ENCODE assay signal across 8 mouse cellular contexts in genomic region chr13:111787857-111788619, GRCm38 (mm10). TPM values are rescaled to one million over a fixed set of nuclear protein-coding genes. Genes with fewer than 3 reads are reported as not detected.
DNase-seq lines count a peak whose midpoint lies in the region; ATAC-seq lines count a peak whose summit lies in the region.

No protein-coding gene starts in this region.

- no peaks in the 10 kb centered on the region for H3K36me3 ChIP-seq in intestine, embryonic 15.5 days

- no peak overlapping the region for H3K9ac ChIP-seq in intestine, embryonic 15.5 days

- H3K27ac ChIP-seq in intestine, embryonic 15.5 days = peak overlapping the region; percentile 38

- H3K9me3 ChIP-seq in intestine, embryonic 15.5 days = no peaks in the 10 kb centered on the region

- intact Hi-C loops in left cerebral cortex, postnatal 14 days (cut with DNase I) = loop anchor here (1.0 to 5.0 kb wide), 3 partner anchors 471 to 719 kb away; no protein-coding TSS in a partner anchor

- H3K4me2 ChIP-seq in intestine, embryonic 15.5 days (replicated peaks) = peak overlapping the region; percentile 30

- ATAC-seq in granulocyte monocyte progenitor cell, adult 5-6 weeks (replicated peaks; ENCODE audit: poor library complexity, severe bottlenecking) = peak; percentile 27
- peak; percentile 50 for ATAC-seq in intestine, embryonic 15.5 days
- peak; percentile 67 for ATAC-seq in megakaryocyte progenitor cell, adult 5-6 weeks (replicated peaks; ENCODE audit: poor library complexity)

- 26% methylated on average over 18 of the region's 18 CpGs for WGBS in intestine, embryonic 15.5 days

- no peak overlapping the region for H3K4me3 ChIP-seq in intestine, embryonic 15.5 days (replicated peaks)

- peaks cover 57% of the 10 kb centered on the region for H3K4me1 ChIP-seq in intestine, embryonic 15.5 days (replicated peaks)

- no peaks in the 10 kb centered on the region for H3K27me3 ChIP-seq in intestine, embryonic 15.5 days (replicated peaks)

- peak; percentile 89 for DNase-seq in adrenal gland, adult 2 months
- DNase-seq in embryo, embryonic 11 days = peak; percentile 92
- peak; percentile 72 to 82 for DNase-seq in left cerebral cortex, postnatal 14 days (ENCODE audit: low spot score in 2 of 2)
- DNase-seq in right cerebral cortex, postnatal 10 days (ENCODE audit: low spot score in 2 of 2) = peak; percentile 62 to 80
- peak; percentile 83 for DNase-seq in urinary bladder, postnatal 25 days (ENCODE audit: low spot score)

RNA-seq across cellular contexts. Expression of gene Map3k1, which starts 20.8 kb away (rescaled TPM):
- 10 to 100 TPM; 49.1 to 64.9 TPM for total RNA-seq in adrenal gland, adult 2 months (2021)
- polyA plus RNA-seq in adrenal gland, adult 2 months (2012; rRNA removed) = 8.3 and 8.8 TPM in 2 replicates
- 33.6 and 43.6 TPM in 2 replicates for total RNA-seq in granulocyte monocyte progenitor cell, adult 5-6 weeks (2014; fragmentation: Nextera tagmentation)
- 54.3 and 66.2 TPM in 2 replicates for total RNA-seq in granulocyte monocyte progenitor cell, adult 5-6 weeks (2017)
- 22.3 and 24.1 TPM in 2 replicates for polyA plus RNA-seq in intestine, embryonic 15.5 days (2015; fragmentation: Nextera tagmentation; extraction: Ambion mirVana)
- total RNA-seq in left cerebral cortex, postnatal 14 days (2021) = 10 to 100 TPM; 12.6 to 15.9 TPM
- total RNA-seq in megakaryocyte progenitor cell, adult 5-6 weeks (2015) = 26.7 and 32.2 TPM in 2 replicates
- total RNA-seq in megakaryocyte progenitor cell, adult 5-6 weeks (2017) = 26.2 and 33.4 TPM in 2 replicates
